Mouse (Mus musculus) monocyte, adult 5-6 weeks (primary cell): ENCODE measurements around the gene Dad1. TPM values are rescaled to one million over a fixed set of nuclear protein-coding genes. Genes with fewer than 3 reads are reported as not detected.

Experiments
- ATAC-seq: fragments of 153-309, 156-312 bp; replicated peaks from 2 replicates; pipeline ENCODE4 v1.8.0; 2017; ENCODE audit warnings: mild to moderate bottlenecking; ENCODE audit not compliant: low TSS enrichment, insufficient number of reproducible peaks, severe bottlenecking, poor library complexity, low FRiP score
- total RNA-seq: library from RNA; stranded (forward); fragments of 200-1000, 200-491, 200-594 nt; gene quantifications from 3 replicates; pipeline ENCODE4 v1.2.3, GENCODE M21; 2017

Gene Dad1
- total RNA-seq, 1 experiment from 2014 or later = 55.5 TPM

DNA sequence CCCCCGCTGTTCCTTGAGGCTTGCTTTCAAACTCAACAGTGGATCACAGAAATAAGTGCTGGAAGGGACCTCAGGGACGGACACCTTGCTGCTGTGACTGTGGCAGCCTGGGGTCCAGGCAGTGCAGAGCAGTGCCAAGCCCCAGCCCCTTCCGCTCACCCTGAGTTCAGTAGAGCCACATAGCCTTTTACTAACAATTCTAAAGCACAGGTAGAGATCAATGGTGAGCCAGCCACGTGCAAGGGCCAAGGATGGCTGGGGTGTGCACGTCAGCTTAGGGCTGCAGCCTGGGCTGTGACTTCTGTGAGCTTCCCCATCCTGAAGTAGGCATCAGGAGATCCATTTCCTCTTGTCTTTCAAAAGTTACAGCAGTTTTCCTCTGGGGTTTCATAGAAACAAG lies 42.1 kb downstream of the Dad1 start:
- no peak for ATAC-seq

DNA sequence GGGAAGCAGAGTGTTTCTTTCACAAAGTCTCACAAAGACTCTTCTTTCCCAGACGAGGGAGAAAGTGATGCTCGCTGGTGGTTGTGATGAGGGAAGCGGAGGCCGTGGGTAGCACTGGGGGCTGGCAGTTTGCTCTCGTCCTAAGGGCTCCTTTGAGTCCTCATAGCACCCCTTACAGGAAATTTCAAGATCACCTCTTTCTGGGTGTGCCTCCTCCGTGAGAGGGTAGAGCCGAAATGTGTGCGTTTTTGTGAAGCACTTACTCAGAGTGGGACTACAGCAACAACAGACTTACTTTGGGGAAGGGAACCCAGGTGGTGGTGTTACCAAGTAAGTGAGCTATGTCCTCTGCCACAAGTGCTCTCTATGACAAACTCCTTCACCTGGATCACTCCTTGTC lies 42.7 kb downstream of the Dad1 start:
- no peak for ATAC-seq

DNA sequence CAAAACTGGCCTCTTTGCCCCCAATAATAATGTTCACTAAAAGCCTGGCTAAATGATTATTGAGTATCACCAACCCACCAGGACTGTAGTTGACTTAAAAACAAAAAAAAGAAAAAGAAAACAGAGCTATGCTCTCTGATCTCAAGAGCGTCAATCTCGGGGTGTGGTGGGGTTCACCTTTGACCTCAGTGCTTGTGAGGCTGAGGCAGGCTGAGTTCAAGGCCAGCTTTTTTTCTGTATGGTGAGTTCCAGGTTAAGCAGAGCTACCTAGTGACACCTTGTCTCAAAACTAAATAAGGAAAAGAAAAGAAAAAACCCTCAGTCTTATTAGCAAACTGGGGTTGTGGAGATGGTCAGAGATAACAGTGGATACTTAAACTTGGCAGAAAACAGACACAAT lies 43.5 kb downstream of the Dad1 start:
- ATAC-seq = no peak

DNA sequence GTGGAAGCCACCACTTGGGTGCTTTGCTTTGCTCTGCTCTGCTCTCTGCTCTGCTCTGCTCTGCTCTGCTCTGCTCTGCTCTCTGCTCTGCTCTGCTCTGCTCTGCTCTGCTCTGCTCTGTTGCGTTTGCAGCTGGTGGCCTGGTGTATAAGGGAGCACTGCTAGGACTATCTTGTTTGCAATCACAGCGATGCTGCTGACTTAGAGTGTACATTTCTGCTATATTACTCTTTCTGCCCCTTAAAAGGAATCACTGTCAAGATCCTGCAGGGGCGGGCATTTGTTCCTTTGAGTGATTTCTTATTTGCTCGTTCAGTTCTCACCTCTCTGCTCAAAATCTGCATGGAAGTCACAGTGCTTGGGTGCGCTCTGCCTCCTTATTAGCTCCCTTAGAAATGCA lies 44.0 kb downstream of the Dad1 start:
- ATAC-seq = no peak

DNA sequence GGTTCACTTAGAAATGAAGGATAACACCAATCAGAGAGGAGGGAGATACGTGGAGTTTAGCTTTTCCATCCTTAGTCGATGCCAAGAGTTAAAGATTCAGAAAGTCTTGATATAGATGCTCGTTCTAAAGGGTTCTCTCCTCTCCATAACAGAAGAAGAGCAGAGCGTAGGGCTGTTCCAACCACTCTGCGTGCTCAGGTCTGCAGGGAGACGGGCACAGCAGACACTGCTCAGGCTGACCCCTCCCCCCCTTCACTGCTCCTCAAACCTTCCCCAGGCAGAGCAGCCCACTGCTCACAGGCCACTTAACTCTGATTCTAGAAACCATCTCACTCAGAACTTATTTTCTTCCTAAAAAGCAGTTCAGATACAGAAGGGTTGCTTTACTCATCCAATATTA lies 45.2 kb downstream of the Dad1 start:
- no peak for ATAC-seq

DNA sequence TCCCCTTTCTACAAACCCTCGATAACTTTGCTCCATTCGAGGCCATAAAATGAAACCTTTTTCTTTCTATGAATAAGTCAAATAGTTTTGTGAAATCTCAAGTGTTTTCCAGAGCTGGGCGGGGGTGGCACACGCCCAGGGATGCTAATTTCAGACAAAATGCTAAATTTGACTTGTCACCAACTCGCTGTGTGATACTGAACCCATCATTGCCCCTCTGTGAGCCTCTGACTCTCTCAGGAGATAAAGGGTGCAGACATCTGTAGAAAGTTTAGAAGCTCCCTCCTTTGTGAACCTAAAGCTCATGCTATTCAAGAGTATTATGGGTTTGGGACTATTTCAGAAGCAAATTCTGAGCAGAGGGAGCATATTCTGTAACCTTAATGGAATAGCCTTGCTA lies 46.0 kb downstream of the Dad1 start:
- no peak for ATAC-seq

DNA sequence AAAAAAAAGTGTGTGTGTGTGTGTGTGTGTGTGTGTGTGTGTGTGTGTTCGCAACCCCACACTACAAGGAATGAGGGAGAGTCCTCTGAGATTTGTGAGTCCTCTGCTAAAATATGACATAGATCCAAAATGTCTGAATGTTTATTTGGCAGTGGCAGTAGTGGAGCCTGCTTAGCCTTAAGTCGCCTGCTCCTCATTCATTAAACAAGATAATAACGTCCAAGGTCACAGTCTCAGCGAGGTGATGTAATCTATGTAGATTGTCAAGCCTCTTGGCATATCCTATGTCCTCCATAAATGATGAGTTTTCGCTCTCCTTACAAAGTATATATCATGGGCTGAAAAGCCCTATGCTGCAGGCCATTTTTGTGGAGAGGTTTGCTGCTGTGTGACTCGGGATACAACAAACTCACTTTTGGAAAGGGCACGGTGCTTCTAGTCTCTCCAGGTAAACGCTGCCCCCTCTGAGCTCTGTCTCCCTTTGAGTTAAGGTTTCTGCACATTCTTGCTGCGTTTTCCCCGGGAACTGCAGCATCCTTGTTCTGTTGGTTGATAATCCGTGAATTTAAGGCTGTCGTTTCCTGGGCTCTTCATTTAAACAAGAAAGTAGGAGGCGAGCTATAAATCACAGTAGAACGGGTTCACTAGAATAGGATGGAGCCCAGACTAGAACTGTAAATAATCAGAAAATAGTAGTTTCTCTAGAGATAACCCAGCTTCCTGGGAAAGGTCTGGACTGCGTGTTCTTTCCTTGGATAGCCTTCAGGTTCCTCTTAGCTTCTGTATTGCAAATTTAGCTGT lies 47.0 kb downstream of the Dad1 start:
- ATAC-seq = no peak

DNA sequence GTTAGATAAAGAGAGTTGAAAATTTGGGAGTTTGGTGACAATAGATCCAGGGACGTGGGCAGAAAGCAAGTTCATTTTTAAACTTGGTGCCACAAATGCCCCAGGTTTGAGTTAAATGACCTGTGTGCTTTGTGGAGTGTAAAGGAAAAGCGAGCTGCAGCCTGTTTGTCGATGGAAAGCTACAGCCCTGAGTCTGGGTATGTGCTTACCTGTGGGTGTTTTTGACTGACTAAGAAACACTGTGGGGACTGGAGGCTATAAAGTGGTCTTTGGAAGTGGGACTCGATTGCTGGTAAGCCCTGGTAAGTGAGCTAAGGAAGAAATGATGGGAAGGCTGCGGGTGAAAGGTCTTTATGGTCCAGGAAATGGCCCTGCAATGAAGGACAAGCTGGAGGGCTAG lies 47.6 kb downstream of the Dad1 start:
- no peak for ATAC-seq

DNA sequence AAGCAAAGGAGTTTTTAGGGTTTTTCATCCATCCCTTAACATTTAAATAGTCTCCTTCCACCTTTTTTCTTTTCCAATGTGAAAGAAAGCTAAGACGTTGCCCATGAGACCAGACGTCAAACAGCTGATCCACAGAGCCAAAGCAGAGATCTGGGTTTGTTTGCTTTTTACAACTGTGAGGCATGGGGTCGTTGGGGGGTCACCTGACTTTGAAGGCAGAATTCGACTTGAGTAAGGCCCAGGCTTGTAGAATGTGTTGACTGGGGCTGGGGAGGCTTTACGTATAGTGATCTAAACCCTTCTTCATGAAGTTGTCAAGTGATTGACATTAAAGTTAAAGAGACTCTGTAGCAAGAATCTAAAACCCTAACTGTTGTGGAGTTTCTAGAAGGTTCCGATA lies 48.0 kb downstream of the Dad1 start:
- no peak for ATAC-seq

DNA sequence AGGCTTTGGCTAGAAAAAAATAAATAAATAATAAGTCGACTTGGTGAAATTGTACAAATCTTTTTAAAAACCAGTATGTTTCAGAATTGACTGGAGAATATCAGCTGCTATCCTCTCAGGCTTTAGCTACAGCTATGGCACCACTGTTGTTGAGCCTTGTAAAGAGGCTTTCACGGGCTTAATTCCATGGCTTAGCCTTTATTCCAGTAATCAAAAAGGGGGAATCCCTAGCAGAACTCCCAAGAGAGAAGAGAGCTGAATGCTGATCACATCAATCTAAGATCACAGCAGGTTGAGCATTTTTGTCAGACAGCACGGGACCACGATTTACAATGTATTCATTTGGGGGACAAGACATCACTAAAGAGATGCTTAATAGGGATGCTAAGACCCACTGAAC lies 49.1 kb downstream of the Dad1 start:
- ATAC-seq = no peak

DNA sequence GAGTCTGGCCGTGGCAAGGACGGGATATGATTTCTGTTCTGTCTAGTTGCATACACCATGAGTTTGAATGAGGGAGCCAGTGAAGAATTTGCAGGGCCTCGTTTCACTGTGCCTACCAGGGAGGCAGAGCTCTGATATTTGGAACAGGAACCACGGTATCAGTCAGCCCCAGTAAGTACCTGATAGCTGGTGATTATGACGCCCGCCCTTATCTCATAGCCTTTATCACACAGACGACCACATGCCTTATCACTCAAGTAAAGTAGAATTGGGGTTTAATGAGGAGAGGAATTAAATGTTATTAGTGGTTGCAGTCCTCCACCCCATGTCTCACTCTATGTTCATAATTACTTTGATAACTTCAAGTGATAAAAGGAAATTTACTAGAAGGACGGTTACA lies 49.6 kb downstream of the Dad1 start:
- ATAC-seq = no peak

DNA sequence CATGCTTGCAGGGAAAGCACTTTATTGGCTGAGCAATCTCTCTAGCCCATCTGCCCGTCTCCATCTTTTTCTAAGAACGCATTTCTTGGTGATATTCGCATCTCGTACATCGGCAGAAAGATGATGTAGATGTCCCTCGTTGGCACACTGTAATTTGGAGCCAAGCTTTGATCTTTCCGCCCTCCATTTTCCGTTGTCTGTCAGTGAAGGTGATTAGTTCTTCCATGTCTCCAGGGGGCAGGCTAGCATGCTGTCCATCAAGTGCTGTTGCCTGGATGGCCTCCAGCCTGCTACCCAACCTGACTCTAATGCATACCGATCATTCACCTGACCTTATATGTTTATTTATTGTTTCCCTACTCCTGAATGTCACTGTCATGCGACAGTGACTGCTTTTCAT lies 50.1 kb downstream of the Dad1 start:
- ATAC-seq = no peak

DNA sequence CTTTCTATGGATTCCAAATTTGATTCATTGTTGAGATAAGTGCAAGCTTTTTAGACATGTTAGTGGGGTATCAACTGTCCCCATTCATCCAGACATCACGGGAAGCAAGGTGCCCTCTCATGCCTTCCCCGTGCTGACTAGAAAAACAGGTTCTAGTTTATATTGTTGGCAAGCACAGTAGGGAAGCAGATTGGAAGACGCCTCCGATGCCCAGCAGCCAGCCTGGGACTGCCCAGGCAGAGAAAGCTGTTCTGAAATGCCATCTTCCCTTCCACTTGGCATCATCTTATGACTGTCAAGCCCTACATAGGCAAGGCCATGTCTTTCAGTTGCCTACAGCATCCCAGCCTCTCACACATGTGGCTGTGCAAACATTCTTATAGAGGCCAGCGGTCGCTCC lies 50.7 kb downstream of the Dad1 start:
- no peak for ATAC-seq

DNA sequence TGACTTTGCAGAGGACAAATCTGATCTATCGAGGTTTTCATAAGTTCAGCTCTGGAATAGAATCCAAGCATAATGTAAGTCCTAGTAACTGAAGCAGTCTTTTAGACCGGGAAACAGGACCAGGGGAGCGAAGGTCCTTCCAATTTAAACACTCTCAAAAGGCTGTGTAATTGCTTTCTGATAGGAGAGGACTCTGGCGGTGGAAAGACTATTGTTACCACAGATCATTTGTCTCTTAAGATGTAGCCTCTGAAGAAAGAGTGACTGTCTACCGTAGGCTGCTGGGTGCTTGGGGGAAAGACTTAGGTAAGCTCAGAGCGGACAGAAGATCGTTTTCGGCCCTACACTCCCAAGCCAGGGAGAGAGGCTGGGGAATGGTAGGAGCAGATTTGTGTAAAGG lies 53.5 kb downstream of the Dad1 start:
- no peak for ATAC-seq

DNA sequence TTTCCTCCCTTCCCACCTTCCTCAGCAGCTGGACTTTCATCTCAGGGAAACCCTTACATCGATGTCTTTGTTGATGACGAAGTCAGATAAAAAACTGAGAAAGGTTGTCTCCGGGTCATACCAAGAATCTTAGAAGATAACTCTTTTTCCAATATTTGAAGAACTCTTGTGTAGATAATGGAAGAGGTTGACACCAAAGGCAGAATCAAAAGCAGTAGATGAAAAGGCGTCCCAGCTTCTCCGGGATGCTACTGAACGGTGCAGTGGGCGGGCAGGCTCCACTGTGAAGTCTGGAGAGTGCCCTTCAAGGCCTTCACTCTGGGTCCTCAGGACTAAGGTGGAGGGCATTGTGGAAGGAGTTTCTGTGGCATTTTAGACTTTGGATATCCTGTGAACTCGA lies 54.2 kb downstream of the Dad1 start:
- ATAC-seq = no peak

DNA sequence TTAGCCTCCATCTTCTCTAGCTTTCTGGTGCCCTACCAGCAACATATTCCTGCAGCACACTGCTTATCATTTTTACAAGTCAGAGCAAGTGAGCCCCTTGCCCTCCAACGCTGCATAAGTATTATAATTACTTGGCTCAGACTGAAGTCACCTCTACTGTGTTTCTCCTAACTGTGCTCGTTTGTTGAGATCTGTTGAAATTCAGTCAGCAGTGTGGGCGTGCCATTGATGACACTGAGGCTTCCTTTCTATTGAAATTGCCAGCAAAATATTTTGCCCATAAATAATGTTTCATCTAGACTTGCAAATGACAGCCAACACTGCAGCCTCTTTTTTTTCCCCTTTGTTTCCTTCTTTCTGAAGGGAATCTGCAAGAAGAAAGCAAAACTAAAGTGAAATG lies 56.2 kb downstream of the Dad1 start:
- ATAC-seq = no peak

DNA sequence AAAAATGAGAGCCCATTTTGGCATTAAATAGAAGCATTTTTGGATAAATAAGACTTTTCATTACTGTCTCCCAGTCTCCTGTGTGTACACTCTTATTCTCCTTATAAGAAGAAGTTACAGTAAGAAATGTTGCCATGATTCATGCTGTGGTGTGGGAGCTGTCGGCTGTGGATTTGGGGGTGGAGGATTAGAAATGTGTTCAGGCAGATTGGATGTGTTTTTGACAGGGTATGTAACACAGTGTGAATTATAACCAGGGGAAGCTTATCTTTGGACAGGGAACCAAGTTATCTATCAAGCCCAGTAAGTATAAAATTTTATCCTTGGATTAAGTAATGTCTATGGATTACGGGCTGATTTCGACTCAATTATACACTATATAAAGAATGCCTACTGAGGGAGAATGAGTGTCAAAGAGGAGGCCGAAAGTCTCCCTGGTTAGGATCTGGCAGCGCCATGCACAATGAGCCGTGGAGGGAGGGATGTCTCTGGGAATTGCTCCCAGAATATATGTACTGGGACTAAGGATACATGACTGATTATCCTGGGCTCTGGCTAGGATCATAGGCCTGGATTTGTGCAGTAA lies 58.0 kb downstream of the Dad1 start:
- ATAC-seq = no peak

DNA sequence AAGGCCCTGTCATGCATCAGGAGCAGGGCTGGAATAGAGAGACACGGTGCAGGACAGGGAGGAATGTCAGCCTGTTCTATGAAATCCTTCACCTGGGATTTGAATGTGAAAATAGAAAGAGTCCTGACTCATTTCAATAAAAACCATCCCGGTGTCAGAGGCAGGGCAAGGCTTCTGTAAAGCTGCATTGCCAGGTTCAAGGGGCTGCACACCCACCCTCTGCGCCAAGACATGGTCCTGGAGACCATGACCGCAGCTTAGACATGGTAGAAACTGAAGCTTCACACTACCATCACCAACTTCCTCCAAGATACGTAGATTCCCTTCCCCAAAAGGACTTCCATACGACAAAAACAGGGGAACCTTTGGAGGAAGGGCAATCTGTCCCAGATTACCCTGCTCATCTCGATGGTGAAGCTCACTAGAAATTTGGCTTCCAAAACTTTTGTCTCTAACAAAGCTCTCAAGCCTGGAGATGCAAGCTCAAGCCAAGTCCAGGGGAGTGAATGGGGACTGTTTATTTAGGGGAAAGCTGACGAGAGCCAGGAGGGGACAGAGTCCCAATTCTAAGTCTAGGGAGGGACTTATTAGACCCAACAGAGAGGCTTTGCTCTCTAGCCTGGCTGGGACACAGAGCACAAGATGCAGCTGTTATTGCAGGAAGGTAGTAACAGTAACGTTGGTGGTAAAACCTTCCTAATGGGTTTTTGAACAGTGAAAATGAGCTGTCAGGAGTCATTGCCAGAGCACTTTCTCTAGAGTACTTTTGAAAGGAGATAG lies 60.4 kb downstream of the Dad1 start:
- ATAC-seq = no peak

DNA sequence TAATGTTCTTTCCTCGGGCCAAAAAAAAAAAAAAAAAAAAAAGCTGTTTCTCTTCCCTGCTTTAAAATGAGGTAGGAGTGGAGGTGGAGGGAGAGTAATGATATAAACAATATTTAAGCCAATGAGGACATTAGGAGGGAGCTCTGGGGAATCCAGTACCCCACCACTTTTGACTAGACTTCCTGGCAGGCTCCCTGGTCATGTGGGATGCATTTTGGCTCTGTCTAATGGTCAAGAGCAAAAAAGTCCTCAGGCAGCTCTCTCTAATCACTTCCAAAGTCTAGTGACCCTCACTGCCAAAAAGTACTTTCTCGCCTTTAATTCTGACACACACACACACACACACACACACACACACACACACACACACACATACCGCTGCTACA lies 61.4 kb downstream of the Dad1 start:
- no peak for ATAC-seq
